Mouse (Mus musculus): Measurements from ENCODE around the gene Ghdc. TPM values are rescaled to one million over a fixed set of nuclear protein-coding genes. Genes with fewer than 3 reads are reported as not detected.
A peak's percentile ranks its signal among the peaks of the same experiment; 100 is the strongest.

The Ghdc gene
- polyA plus RNA-seq, 1 experiment = 5.5 TPM

DNA sequence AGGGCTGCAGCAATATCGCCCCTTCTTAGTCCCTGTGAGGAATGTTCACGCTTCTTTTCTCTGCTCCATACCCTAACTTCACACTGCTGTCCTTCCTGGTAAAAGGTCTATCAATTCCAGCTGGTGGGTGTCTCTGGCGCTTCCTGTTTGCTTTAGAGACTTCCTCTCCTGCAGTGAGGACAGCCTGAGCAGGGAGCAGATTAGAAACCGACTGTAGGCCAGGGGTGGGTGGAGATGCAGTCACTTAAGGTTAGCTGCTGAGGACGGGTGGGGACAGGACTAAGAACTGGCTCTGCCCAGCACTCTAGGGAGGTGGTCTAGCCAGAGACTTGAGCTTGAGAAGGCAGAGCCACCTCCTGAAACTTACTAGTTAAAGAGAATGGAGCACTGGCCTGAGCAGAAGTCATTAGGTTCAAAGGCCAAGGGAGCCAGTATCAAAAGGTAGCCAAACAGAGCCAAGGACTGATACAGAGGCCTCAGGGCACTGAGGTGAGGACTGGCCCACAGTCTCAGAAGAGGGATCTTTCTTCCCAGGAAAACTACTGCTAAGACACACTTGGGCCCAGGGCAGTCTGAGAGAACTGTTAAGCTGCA, 45.7 kb downstream of the Ghdc start:
- Histone ChIP-seq H3ac (ENCODE audit: control insufficient read depth, insufficient read length, low read depth) (no peak overlapping the region), H3K79me3 (ENCODE audit: low read depth) (peaks cover 58% of the 10 kb centered on the region), H3K36me3 (ENCODE audit: control insufficient read depth, insufficient read depth) (peaks cover 32% of the 10 kb centered on the region), H3K27me3 (ENCODE audit: control insufficient read depth, insufficient read depth, insufficient read length) (no peaks in the 10 kb centered on the region), H3K79me2 (ENCODE audit: control insufficient read depth, insufficient read depth) (peaks cover 100% of the 10 kb centered on the region), H3K4me3 (ENCODE audit: insufficient read depth, poor library complexity, severe bottlenecking) (no peak overlapping the region)
- TF ChIP-seq CTCF (IDR thresholded peaks at IDR 0.05; ENCODE audit: control insufficient read depth, insufficient read depth, insufficient read length) = no peak
- TF ChIP-seq CEBPB (IDR thresholded peaks at IDR 0.05; ENCODE audit: low read depth) = no peak

DNA sequence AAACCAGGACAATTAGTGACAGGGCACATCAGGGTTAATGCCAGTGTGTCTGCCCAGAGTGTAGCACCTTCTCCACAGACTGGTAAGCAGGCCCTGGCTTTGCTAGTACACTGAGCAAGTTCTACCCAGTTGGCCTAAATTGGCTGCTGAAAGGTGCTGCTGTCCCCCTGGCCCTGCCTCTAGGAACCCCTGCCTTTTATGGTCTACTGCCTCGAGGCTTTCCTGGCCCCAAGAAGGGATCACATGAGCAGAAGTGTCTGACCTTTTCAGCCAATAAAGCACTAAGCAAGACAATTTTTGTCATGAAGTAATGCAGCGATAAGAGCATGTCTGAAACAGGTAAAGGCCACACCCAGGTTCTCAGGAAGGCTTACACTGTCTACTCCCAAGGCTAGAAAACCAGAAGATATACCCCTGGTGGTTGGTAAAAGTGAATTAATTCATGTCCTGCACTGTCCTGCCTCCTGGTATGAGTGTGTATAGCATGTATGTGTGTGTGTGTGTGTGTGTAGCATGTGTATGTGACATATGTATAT, 48.2 kb downstream of the Ghdc start:
- Histone ChIP-seq H3K79me2 (ENCODE audit: control insufficient read depth, insufficient read depth) (peaks cover 86% of the 10 kb centered on the region), H3K27me3 (ENCODE audit: control insufficient read depth, insufficient read depth, insufficient read length) (no peaks in the 10 kb centered on the region), H3K79me3 (ENCODE audit: low read depth) (peaks cover 48% of the 10 kb centered on the region), H3ac (ENCODE audit: control insufficient read depth, insufficient read length, low read depth) (no peak overlapping the region), H3K36me3 (ENCODE audit: control insufficient read depth, insufficient read depth) (peaks cover 37% of the 10 kb centered on the region), H3K4me3 (ENCODE audit: insufficient read depth, poor library complexity, severe bottlenecking) (no peak overlapping the region)
- TF ChIP-seq MYOD1 (IDR thresholded peaks at IDR 0.05; ENCODE audit: control insufficient read depth, insufficient read length, low read depth) = no peak
- TF ChIP-seq CEBPB (IDR thresholded peaks at IDR 0.05; ENCODE audit: low read depth) = no peak
- TF ChIP-seq CTCF (IDR thresholded peaks at IDR 0.05; ENCODE audit: control insufficient read depth, insufficient read depth, insufficient read length) = no peak

DNA sequence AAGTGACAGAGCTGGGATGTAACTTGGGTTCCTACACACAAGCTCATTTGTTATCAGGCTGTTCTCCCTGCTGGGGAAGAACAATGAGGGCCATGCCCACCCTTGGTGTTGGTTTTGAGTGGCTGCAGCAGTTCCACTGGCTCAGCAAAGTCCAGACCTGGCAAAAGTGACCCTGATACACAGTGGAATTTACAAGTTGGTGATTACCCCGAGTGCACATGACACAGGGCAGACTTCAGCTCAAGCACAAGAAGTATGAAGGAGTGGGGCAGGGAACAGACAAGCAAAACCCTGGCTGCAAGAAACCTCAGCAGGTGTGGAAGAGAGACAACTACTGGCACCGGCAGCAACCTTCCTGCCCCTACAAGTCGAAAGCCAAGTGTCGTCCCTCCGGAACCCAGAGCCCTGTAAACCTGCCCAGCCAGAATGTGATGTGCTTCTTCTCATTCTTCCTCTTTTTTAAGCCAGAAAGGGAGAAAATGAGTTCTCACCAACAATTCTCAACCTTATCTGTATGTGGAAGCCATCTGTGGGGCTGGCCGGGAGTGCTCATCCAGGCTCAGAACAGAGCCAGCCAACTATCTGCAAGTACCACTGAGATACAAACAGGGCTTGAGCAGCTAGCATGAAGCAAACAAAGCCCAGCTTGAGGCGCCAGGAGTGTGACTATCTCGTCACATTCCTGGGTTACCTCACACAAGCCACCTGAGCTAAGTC, 48.8 kb downstream of the Ghdc start:
- no peaks in the 10 kb centered on the region for H3K27me3 ChIP-seq (ENCODE audit: control insufficient read depth, insufficient read depth, insufficient read length)
- peaks cover 38% of the 10 kb centered on the region for H3K36me3 ChIP-seq (ENCODE audit: control insufficient read depth, insufficient read depth)
- peaks cover 43% of the 10 kb centered on the region for H3K79me3 ChIP-seq (ENCODE audit: low read depth)
- peaks cover 80% of the 10 kb centered on the region for H3K79me2 ChIP-seq (ENCODE audit: control insufficient read depth, insufficient read depth)
- H3K4me3 ChIP-seq (ENCODE audit: insufficient read depth, poor library complexity, severe bottlenecking) = no peak overlapping the region
- no peak for TF ChIP-seq CTCF (IDR thresholded peaks at IDR 0.05; ENCODE audit: control insufficient read depth, insufficient read depth, insufficient read length)
- TF ChIP-seq USF1 (IDR thresholded peaks at IDR 0.05; ENCODE audit: low read depth) = no peak
- no peak for TF ChIP-seq MYOD1 (IDR thresholded peaks at IDR 0.05; ENCODE audit: control insufficient read depth, insufficient read length, low read depth)
- TF ChIP-seq FOSL1 (IDR thresholded peaks at IDR 0.05; ENCODE audit: insufficient read depth, low read length, poor library complexity, severe bottlenecking) = no peak
- no peak for TF ChIP-seq MAX (IDR thresholded peaks at IDR 0.05)
- no peak for TF ChIP-seq CEBPB (IDR thresholded peaks at IDR 0.05; ENCODE audit: low read depth)
- no peak for TF ChIP-seq MYOG (IDR thresholded peaks at IDR 0.05; ENCODE audit: control insufficient read depth, extremely low read depth, insufficient read length)
- no peak overlapping the region for H3ac ChIP-seq (ENCODE audit: control insufficient read depth, insufficient read length, low read depth)

DNA sequence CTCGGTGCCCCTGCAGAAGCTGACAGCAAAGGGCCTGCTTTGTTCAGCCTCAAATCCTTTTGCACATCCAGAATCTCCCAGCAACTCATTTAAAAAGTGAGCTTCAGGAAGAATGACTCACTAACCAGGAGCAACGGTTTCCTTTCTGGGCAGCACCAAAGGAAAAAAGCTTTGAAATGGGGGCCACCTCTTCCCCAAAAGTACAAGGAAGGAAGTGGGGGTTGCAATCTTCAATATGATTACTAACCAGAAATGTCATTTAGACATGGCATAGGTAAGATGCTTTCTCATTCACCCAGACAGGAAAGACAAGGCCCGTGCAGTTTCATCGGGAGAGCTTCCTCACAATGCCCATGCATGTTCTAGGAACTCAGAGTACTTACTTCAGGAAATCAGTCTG, 49.5 kb downstream of the Ghdc start:
- Histone ChIP-seq H3K79me2 (ENCODE audit: control insufficient read depth, insufficient read depth) (peaks cover 73% of the 10 kb centered on the region), H3K36me3 (ENCODE audit: control insufficient read depth, insufficient read depth) (peaks cover 42% of the 10 kb centered on the region), H3K79me3 (ENCODE audit: low read depth) (peaks cover 40% of the 10 kb centered on the region), H3ac (ENCODE audit: control insufficient read depth, insufficient read length, low read depth) (peak overlapping the region; percentile 35), H3K27me3 (ENCODE audit: control insufficient read depth, insufficient read depth, insufficient read length) (no peaks in the 10 kb centered on the region), H3K4me3 (ENCODE audit: insufficient read depth, poor library complexity, severe bottlenecking) (no peak overlapping the region)
- TF ChIP-seq CEBPB (IDR thresholded peaks at IDR 0.05; ENCODE audit: low read depth) (no peak), USF1 (IDR thresholded peaks at IDR 0.05; ENCODE audit: low read depth) (no peak), MAX (IDR thresholded peaks at IDR 0.05) (no peak)

DNA sequence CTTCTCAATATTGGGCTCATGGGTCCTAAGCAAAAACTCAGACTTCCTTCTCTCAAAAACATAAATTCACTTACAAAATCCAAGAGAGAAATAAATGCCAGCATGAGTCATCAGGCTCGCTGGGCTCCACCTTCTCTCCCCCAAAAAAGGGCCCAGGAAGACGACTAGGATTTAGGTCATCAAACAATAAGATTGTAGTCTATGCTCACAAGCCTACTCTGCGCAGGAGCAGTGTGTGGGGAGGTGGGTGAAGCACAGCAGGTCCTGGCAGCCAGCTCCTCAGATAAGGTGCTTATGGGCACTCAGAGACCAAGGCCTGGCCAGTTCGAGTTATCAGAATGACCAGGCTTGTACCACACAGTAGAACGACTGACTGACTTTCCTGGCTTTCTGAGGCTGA, 50.4 kb downstream of the Ghdc start:
- Histone ChIP-seq H3K4me3 (ENCODE audit: insufficient read depth, poor library complexity, severe bottlenecking) (no peak overlapping the region), H3K36me3 (ENCODE audit: control insufficient read depth, insufficient read depth) (peaks cover 46% of the 10 kb centered on the region), H3K79me3 (ENCODE audit: low read depth) (peaks cover 36% of the 10 kb centered on the region), H3ac (ENCODE audit: control insufficient read depth, insufficient read length, low read depth) (no peak overlapping the region), H3K27me3 (ENCODE audit: control insufficient read depth, insufficient read depth, insufficient read length) (no peaks in the 10 kb centered on the region), H3K79me2 (ENCODE audit: control insufficient read depth, insufficient read depth) (peaks cover 64% of the 10 kb centered on the region)
- TF ChIP-seq USF1 (IDR thresholded peaks at IDR 0.05; ENCODE audit: low read depth) (no peak), MYOD1 (IDR thresholded peaks at IDR 0.05; ENCODE audit: control insufficient read depth, insufficient read length, low read depth) (no peak), FOSL1 (IDR thresholded peaks at IDR 0.05; ENCODE audit: insufficient read depth, low read length, poor library complexity, severe bottlenecking) (no peak)

DNA sequence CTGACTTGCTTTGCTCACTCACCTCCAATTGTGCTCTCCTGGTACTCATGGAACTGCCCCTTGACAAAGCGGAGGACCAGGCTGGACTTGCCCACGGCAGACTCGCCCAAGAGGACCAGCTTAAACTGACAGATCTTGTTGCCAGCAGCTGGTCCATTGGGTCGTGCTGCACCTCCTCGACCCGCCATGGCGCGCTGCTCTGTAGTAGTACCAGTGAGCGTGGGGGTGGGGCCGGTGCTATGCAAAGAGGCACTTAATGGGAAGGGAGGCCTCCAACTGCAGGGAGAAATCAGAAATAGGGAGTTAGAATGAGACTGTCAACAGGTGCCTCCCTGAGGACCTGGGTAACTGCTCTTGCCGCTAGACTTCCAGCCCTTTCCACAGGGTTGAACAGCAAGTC, 50.9 kb downstream of the Ghdc start:
- TF ChIP-seq MAX (IDR thresholded peaks at IDR 0.05) = no peak
- TF ChIP-seq USF1 (IDR thresholded peaks at IDR 0.05; ENCODE audit: low read depth) = no peak
- TF ChIP-seq FOSL1 (IDR thresholded peaks at IDR 0.05; ENCODE audit: insufficient read depth, low read length, poor library complexity, severe bottlenecking) = no peak
- TF ChIP-seq MYOD1 (IDR thresholded peaks at IDR 0.05; ENCODE audit: control insufficient read depth, insufficient read length, low read depth) = no peak
- TF ChIP-seq CEBPB (IDR thresholded peaks at IDR 0.05; ENCODE audit: low read depth) = no peak
- TF ChIP-seq MYOG (IDR thresholded peaks at IDR 0.05; ENCODE audit: control insufficient read depth, extremely low read depth, insufficient read length) = no peak
- TF ChIP-seq CTCF (IDR thresholded peaks at IDR 0.05; ENCODE audit: control insufficient read depth, insufficient read depth, insufficient read length) = no peak
- Histone ChIP-seq H3K79me2 (ENCODE audit: control insufficient read depth, insufficient read depth) (peaks cover 60% of the 10 kb centered on the region), H3ac (ENCODE audit: control insufficient read depth, insufficient read length, low read depth) (no peak overlapping the region), H3K79me3 (ENCODE audit: low read depth) (peaks cover 32% of the 10 kb centered on the region), H3K27me3 (ENCODE audit: control insufficient read depth, insufficient read depth, insufficient read length) (no peaks in the 10 kb centered on the region), H3K4me3 (ENCODE audit: insufficient read depth, poor library complexity, severe bottlenecking) (no peak overlapping the region), H3K36me3 (ENCODE audit: control insufficient read depth, insufficient read depth) (peaks cover 43% of the 10 kb centered on the region)
